8 mouse cellular contexts compared by ENCODE assay signal in genomic region chr16:78575852-78576477, GRCm38 (mm10). TPM values are rescaled to one million over a fixed set of nuclear protein-coding genes. Genes with fewer than 3 reads are reported as not detected.
A peak's percentile ranks its signal among the peaks of the same experiment; 100 is the strongest.
DNase-seq lines count a peak whose midpoint lies in the region; ATAC-seq and TF ChIP-seq lines count a peak whose summit lies in the region.

No protein-coding gene starts in this region.

- no peak for TF ChIP-seq POLR2A in limb, embryonic 14.5 days (IDR thresholded peaks at IDR 0.05; ENCODE audit: borderline replicate concordance, extremely low read depth, insufficient read depth, insufficient read length)

- DNase-seq in gastrocnemius, adult 18-20 months (ENCODE audit: low spot score): peak; percentile 67
- DNase-seq in gastrocnemius, postnatal 25 days: no peak
- DNase-seq in cerebellum, postnatal 14 days: peak; percentile 50 to 52
- peak; percentile 43 for DNase-seq in limb, embryonic 14.5 days (ENCODE audit: low spot score)
- DNase-seq in thymus, postnatal 4 days: peak; percentile 83

- H3K4me2 ChIP-seq in heart, embryonic 13.5 days: peak overlapping the region; percentile 80
- H3K4me2 ChIP-seq in limb, embryonic 14.5 days (replicated peaks; ENCODE audit: low read depth, low read length, severe bottlenecking): peak overlapping the region; percentile 55
- H3K4me2 ChIP-seq in midbrain, embryonic 12.5 days (replicated peaks): peak overlapping the region; percentile 61

- ATAC-seq in CD4-positive, CD25-positive, alpha-beta regulatory T cell, adult 4 months: peak; percentile 38
- ATAC-seq in heart, embryonic 13.5 days (ENCODE audit: extremely low read depth, insufficient number of reproducible peaks, low FRiP score, low TSS enrichment): peak; percentile 48; the same call in 1 of the 2 replicates
- ATAC-seq in limb, embryonic 14.5 days (ENCODE audit: low FRiP score, low read depth): peak; percentile 72
- ATAC-seq in midbrain, embryonic 12.5 days (ENCODE audit: low FRiP score, low read depth): peak; percentile 74

- H3K9ac ChIP-seq in heart, embryonic 13.5 days: peak overlapping the region; percentile 86
- peak overlapping the region; percentile 77 for H3K9ac ChIP-seq in limb, embryonic 14.5 days (ENCODE audit: low read depth, low read length, severe bottlenecking)
- peak overlapping the region; percentile 73 for H3K9ac ChIP-seq in midbrain, embryonic 12.5 days (replicated peaks)

- WGBS in heart, embryonic 13.5 days: under 1% methylated on average over 41 of the region's 41 CpGs
- under 1% methylated on average over 41 of the region's 41 CpGs for WGBS in limb, embryonic 14.5 days
- under 1% methylated on average over 41 of the region's 41 CpGs for WGBS in midbrain, embryonic 12.5 days

- peaks cover 14% of the 10 kb centered on the region for H3K4me1 ChIP-seq in heart, embryonic 13.5 days
- H3K4me1 ChIP-seq in limb, embryonic 14.5 days (ENCODE audit: control insufficient read depth, insufficient read depth, low read length): peaks cover 16% of the 10 kb centered on the region
- H3K4me1 ChIP-seq in midbrain, embryonic 12.5 days: peaks cover 30% of the 10 kb centered on the region

- H3K27ac ChIP-seq in heart, embryonic 13.5 days (replicated peaks): peak overlapping the region; percentile 83
- peak overlapping the region; percentile 92 for H3K27ac ChIP-seq in limb, embryonic 14.5 days (replicated peaks; ENCODE audit: low read depth, low read length)
- H3K27ac ChIP-seq in midbrain, embryonic 12.5 days (replicated peaks): peak overlapping the region; percentile 79

- H3K9me3 ChIP-seq in heart, embryonic 13.5 days: no peaks in the 10 kb centered on the region
- H3K9me3 ChIP-seq in limb, embryonic 14.5 days (ENCODE audit: control insufficient read depth, low read length): no peaks in the 10 kb centered on the region
- no peaks in the 10 kb centered on the region for H3K9me3 ChIP-seq in midbrain, embryonic 12.5 days

- no peaks in the 10 kb centered on the region; the same call in 1 of the 2 replicates for H3K36me3 ChIP-seq in heart, embryonic 13.5 days
- no peaks in the 10 kb centered on the region for H3K36me3 ChIP-seq in limb, embryonic 14.5 days (ENCODE audit: control insufficient read depth, insufficient read depth, low read length)
- peaks cover 6% of the 10 kb centered on the region; the same call in 1 of the 2 replicates for H3K36me3 ChIP-seq in midbrain, embryonic 12.5 days

- no peaks in the 10 kb centered on the region for H3K27me3 ChIP-seq in heart, embryonic 13.5 days (replicated peaks)
- no peaks in the 10 kb centered on the region for H3K27me3 ChIP-seq in limb, embryonic 14.5 days (ENCODE audit: control insufficient read depth, insufficient read depth, low read length)
- no peaks in the 10 kb centered on the region for H3K27me3 ChIP-seq in midbrain, embryonic 12.5 days

- H3K4me3 ChIP-seq in heart, embryonic 13.5 days: peak overlapping the region; percentile 68
- H3K4me3 ChIP-seq in limb, embryonic 14.5 days (replicated peaks; ENCODE audit: low read length): peak overlapping the region; percentile 79
- peak overlapping the region; percentile 63 for H3K4me3 ChIP-seq in midbrain, embryonic 12.5 days

RNA-seq across cellular contexts. Expression of gene D16Ertd472e, which starts 0.5 kb away (rescaled TPM):
- total RNA-seq in gastrocnemius, adult 18-20 months (2021): 1 to 10 TPM; 2.3 to 2.6 TPM
- total RNA-seq in gastrocnemius, postnatal 25 days (2021): 1 to 10 TPM; 3.4 to 4.1 TPM
- polyA plus RNA-seq in CD4-positive, CD25-positive, alpha-beta regulatory T cell, adult 4 months (2017; shearing (Covaris generic)): 10 to 100 TPM; 40.6 to 41.3 TPM
- polyA plus RNA-seq in heart, embryonic 13.5 days (2015; fragmentation: Nextera tagmentation; extraction: Ambion mirVana): 7.3 and 7.5 TPM in 2 replicates
- polyA plus RNA-seq in limb, embryonic 14.5 days (2012; rRNA removed): 9.4 and 10.9 TPM in 2 replicates
- polyA plus RNA-seq in limb, embryonic 14.5 days (2014; fragmentation: Nextera tagmentation; extraction: Ambion mirVana): 17.8 and 21.7 TPM in 2 replicates
- 17.4 and 19.1 TPM in 2 replicates for polyA plus RNA-seq in midbrain, embryonic 12.5 days (2016; fragmentation: Nextera tagmentation; extraction: Ambion mirVana)
